Mouse (Mus musculus): ENCODE data around the gene Pde4a.

GRCm38 (mm10) chr9:21133064-21133707 lies 32.3 kb upstream of the Pde4a start:
- no peak for TF ChIP-seq CTCF (IDR thresholded peaks at IDR 0.05; ENCODE audit: control insufficient read depth, insufficient read depth, insufficient read length)
- TF ChIP-seq MAX (IDR thresholded peaks at IDR 0.05), result no peak
- no peak for TF ChIP-seq USF1 (IDR thresholded peaks at IDR 0.05; ENCODE audit: low read depth)
- TF ChIP-seq MYOD1 (IDR thresholded peaks at IDR 0.05; ENCODE audit: control insufficient read depth, insufficient read length, low read depth), result no peak
- TF ChIP-seq CEBPB (IDR thresholded peaks at IDR 0.05; ENCODE audit: low read depth), result no peak
- TF ChIP-seq MYOG (IDR thresholded peaks at IDR 0.05; ENCODE audit: control insufficient read depth, extremely low read depth, insufficient read length), result no peak

Measured in C2C12 (cell line).